Mouse (Mus musculus): ENCODE results near the gene Mettl7a3. TPM values are rescaled to one million over a fixed set of nuclear protein-coding genes. Genes with fewer than 3 reads are reported as not detected.
"Not testable (repeated sequence)": the region's sequence is repeated elsewhere in the genome, so short reads cannot be mapped to it uniquely, and the experiment has no call there.

The Mettl7a3 gene
- polyA plus RNA-seq, 1 experiment = not detected

- no peaks in the 10 kb centered on the region for H3K36me3 ChIP-seq (replicated peaks; ENCODE audit: low read length)
- H3K4me1 ChIP-seq = no peaks in the 10 kb centered on the region
- no peaks in the 10 kb centered on the region for H3K9me3 ChIP-seq
- H3K4me3 ChIP-seq (replicated peaks) = no peak overlapping the region
- H3K27me3 ChIP-seq (replicated peaks) = peaks cover 13% of the 10 kb centered on the region
- TF ChIP-seq FLI1 (IDR thresholded peaks at IDR 0.05; ENCODE audit: low read length) (no peak), GATA1 (IDR thresholded peaks at IDR 0.05; ENCODE audit: borderline replicate concordance, low read length) (no peak)
Measured at GRCm38 (mm10) chr15:100355876-100356275, 21.1 kb downstream of the Mettl7a3 start.

GRCm38 (mm10) chr15:100364242-100364641 is 29.5 kb downstream of the Mettl7a3 start, which contains the start of gene Higd1c:
TSS of gene Higd1c (plus strand) at chr15:100364542.
- peaks cover 4% of the 10 kb centered on the region for H3K4me1 ChIP-seq
- no peaks in the 10 kb centered on the region for H3K36me3 ChIP-seq (replicated peaks; ENCODE audit: low read length)
- TF ChIP-seq FLI1 (IDR thresholded peaks at IDR 0.05; ENCODE audit: low read length) (no peak), GATA1 (IDR thresholded peaks at IDR 0.05; ENCODE audit: borderline replicate concordance, low read length) (no peak)
- peaks cover 9% of the 10 kb centered on the region for H3K9me3 ChIP-seq
- peaks cover 23% of the 10 kb centered on the region for H3K27me3 ChIP-seq (replicated peaks)
- no peak within 1 kb of the TSS for H3K4me3 ChIP-seq (replicated peaks)

DNA sequence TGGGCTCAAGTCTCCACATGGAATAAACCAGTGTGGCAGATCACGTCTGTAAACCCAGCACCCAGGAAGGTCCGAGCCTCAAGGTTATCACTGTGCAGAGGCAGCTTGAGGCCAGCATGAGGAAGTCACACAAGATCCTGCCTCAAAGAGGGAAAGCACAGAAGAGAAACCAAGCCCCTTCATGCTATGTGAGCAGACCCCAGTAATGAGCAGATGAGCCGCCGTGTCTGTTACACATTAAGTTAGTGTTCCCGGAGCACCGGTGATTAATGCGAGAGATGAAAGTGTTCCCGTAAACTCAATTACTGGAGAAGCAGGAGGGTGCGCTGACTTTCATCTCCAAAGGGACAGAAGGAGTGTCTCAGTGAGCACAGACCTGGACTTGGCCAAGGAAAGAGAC is 31.2 kb downstream of the Mettl7a3 start:
- not testable (repeated sequence) for H3K9me3 ChIP-seq; H3K4me3 ChIP-seq (replicated peaks); H3K4me1 ChIP-seq; H3K36me3 ChIP-seq (replicated peaks; ENCODE audit: low read length)
- H3K27me3 ChIP-seq (replicated peaks) = peaks cover 28% of the 10 kb centered on the region

DNA sequence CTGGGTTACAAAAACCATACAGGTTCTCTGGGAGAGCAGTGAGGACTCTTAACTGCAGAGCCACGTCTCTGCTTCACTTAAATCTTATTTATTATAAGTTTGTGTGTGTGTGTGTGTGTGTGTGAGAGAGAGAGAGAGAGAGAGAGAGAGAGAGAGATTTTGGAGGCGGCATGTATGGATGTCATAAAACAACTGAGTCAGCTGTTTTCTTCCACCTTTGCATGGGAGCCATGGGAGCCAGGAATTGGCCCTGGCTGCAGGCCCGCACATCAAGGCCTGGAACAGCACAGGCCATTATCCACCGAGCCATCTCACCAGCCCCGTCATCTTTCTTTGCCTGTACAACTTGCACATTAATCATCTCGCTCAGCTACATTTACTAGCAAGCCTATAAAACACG is 32.4 kb downstream of the Mettl7a3 start:
- Histone ChIP-seq H3K27me3 (replicated peaks) (peaks cover 29% of the 10 kb centered on the region), H3K4me3 (replicated peaks) (no peak overlapping the region), H3K4me1 (peaks cover 4% of the 10 kb centered on the region), H3K9me3 (peaks cover 9% of the 10 kb centered on the region), H3K36me3 (replicated peaks; ENCODE audit: low read length) (no peaks in the 10 kb centered on the region)
- TF ChIP-seq FLI1 (IDR thresholded peaks at IDR 0.05; ENCODE audit: low read length) = no peak
- no peak for TF ChIP-seq GATA1 (IDR thresholded peaks at IDR 0.05; ENCODE audit: borderline replicate concordance, low read length)

DNA sequence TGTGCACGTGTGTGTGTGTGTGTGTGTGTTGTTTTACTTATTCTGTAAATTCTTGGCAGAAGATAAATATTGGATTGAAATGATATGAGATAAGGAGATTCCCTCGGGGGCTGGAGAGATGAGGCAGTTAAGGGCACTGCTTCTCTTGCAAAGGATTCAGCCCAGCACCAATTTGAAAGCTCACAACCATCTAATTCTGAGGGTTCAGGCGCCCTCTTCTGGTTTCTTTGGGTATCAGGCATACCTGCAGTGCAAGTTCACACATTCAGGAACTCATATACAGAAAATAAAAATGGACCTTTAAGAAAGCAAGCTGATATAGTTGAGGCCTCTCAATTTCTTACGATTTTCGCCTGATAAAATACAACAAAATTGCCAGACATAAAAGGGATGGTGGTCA is 40.3 kb downstream of the Mettl7a3 start:
- H3K4me1 ChIP-seq = peaks cover 8% of the 10 kb centered on the region; the same call in 1 of the 2 replicates
- TF ChIP-seq GATA1 (IDR thresholded peaks at IDR 0.05; ENCODE audit: borderline replicate concordance, low read length) (no peak), FLI1 (IDR thresholded peaks at IDR 0.05; ENCODE audit: low read length) (no peak)
- H3K36me3 ChIP-seq (replicated peaks; ENCODE audit: low read length) = no peaks in the 10 kb centered on the region
- H3K27me3 ChIP-seq (replicated peaks) = peaks cover 10% of the 10 kb centered on the region
- H3K9me3 ChIP-seq = peaks cover 9% of the 10 kb centered on the region
- no peak overlapping the region for H3K4me3 ChIP-seq (replicated peaks)

DNA sequence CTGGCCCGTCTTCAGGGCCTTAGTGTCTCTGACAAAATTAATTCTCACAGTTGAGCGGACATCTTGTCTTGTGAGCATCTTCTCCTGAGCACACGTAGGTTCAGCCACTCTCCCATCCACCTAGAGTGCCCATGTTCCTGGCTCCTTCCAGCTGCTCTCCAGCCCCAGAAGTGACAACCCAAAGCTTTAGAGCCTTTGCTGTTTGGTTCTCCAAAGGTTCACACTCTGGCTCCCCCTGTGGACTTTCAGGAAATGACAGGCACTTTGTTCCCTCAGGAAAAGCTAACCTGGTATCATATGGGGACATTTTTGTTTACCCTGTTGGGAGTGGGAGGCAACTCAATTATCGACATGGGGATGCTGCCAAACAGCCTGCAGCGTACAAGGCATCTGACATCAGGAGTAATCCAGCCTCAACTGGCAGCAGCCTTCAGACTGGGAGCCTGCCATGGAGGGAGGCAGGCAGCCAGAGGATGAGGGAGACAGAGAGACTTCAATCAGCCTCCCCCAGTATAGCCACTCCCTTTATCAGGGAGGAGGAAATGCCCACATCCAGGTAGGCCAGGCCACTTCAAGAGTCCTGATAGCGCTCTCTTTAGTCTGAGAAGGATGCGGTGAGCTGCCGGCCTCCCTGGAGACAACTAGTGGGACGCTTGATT is 43.2 kb downstream of the Mettl7a3 start:
- peaks cover 22% of the 10 kb centered on the region for H3K27me3 ChIP-seq (replicated peaks)

DNA sequence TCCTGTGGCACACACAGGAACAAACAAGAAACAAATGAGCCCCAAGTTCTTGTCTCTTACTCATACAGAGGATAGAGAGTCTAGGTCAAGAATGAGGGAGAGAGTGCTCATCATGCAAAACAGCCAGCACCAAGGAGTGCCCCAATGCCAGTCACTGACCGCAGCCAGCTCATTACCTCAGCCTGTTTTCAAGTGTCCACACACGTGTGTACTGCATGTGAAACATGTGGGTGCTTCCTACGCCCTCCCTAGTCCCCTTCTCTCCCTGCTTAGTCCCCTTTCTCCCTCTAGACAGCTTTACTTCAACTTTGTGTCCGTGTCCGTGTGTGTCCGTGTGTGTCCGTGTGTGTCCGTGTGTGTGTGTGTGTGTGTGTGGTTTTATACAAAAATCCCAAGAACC is 44.9 kb downstream of the Mettl7a3 start:
- Histone ChIP-seq H3K27me3 (replicated peaks) (peaks cover 29% of the 10 kb centered on the region), H3K4me1 (peaks cover 8% of the 10 kb centered on the region; the same call in 1 of the 2 replicates), H3K9me3 (no peaks in the 10 kb centered on the region), H3K4me3 (replicated peaks) (no peak overlapping the region), H3K36me3 (replicated peaks; ENCODE audit: low read length) (no peaks in the 10 kb centered on the region)
- no peak for TF ChIP-seq FLI1 (IDR thresholded peaks at IDR 0.05; ENCODE audit: low read length)
- TF ChIP-seq GATA1 (IDR thresholded peaks at IDR 0.05; ENCODE audit: borderline replicate concordance, low read length) = no peak

More for the DNA sequence above, 43.2 kb downstream of the Mettl7a3 start:
- not testable (repeated sequence) for H3K9me3 ChIP-seq; H3K4me3 ChIP-seq (replicated peaks); H3K36me3 ChIP-seq (replicated peaks; ENCODE audit: low read length); H3K4me1 ChIP-seq

GRCm38 (mm10) chr15:100380104-100380503 is 45.4 kb downstream of the Mettl7a3 start:
- Histone ChIP-seq H3K4me3 (replicated peaks) (no peak overlapping the region), H3K36me3 (replicated peaks; ENCODE audit: low read length) (no peaks in the 10 kb centered on the region), H3K27me3 (replicated peaks) (peaks cover 33% of the 10 kb centered on the region), H3K4me1 (peaks cover 8% of the 10 kb centered on the region; the same call in 1 of the 2 replicates), H3K9me3 (no peaks in the 10 kb centered on the region)
- no peak for TF ChIP-seq FLI1 (IDR thresholded peaks at IDR 0.05; ENCODE audit: low read length)
- TF ChIP-seq GATA1 (IDR thresholded peaks at IDR 0.05; ENCODE audit: borderline replicate concordance, low read length) = no peak

DNA sequence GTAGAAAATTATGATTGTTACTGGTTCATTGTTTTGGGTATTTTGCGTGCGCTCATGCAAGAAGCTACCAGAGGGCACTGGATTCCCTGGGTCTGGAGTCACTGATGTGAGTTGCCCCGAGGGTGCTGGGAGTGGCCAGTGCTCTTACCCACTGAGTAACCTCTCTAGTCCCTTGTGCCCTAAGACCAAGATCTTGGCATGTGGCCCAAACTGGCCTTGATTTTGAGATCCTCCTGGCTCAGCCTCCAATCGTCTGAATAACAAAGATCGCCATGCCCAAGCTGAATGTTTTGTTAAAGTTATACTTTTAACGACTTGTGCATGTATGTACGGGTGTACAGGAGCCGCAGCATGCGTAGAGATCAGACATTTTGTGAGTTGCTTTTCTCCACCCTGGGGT is 51.0 kb downstream of the Mettl7a3 start:
- Histone ChIP-seq H3K9me3 (no peaks in the 10 kb centered on the region), H3K4me1 (peaks cover 7% of the 10 kb centered on the region; the same call in 1 of the 2 replicates), H3K27me3 (replicated peaks) (peaks cover 27% of the 10 kb centered on the region), H3K4me3 (replicated peaks) (no peak overlapping the region), H3K36me3 (replicated peaks; ENCODE audit: low read length) (peaks cover 7% of the 10 kb centered on the region)
- TF ChIP-seq FLI1 (IDR thresholded peaks at IDR 0.05; ENCODE audit: low read length) (no peak), GATA1 (IDR thresholded peaks at IDR 0.05; ENCODE audit: borderline replicate concordance, low read length) (no peak)

DNA sequence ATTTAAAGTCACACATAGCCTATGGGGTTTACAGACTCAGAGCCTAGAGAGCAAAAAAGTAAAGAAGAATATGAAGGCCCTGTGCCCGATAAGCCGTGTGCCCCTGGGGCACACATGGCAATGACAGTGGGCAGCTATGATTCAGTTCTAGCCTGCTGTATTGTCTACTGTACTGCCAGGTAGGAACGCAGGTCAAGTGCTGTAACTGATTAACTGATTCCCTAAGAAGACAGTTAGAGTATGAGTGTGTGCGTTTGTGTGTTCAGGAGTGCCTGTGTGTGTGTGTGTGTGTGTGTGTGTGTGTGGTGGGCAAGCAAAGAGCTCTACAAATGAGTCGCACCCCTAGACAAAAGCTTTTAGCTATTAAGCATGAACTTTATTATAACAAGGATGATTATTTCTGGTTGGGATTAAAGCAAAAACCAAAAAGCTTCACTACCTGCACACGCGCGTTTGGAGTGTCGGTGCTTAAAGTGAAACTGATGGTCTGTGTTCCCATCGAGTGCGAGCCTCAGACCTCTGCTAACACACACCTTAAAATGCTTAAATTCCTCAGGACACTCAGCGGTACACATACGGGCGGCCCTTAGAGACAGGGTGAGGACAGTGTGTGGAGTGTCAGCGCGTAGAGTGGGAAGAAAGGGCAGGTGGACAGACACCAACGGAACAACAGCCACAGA is 53.0 kb downstream of the Mettl7a3 start:
- peaks cover 16% of the 10 kb centered on the region for H3K36me3 ChIP-seq (replicated peaks; ENCODE audit: low read length)
- no peak overlapping the region for H3K4me3 ChIP-seq (replicated peaks)
- H3K9me3 ChIP-seq = no peaks in the 10 kb centered on the region
- H3K27me3 ChIP-seq (replicated peaks) = peaks cover 18% of the 10 kb centered on the region
- H3K4me1 ChIP-seq = peaks cover 11% of the 10 kb centered on the region; the same call in 1 of the 2 replicates
- no peak for TF ChIP-seq FLI1 (IDR thresholded peaks at IDR 0.05; ENCODE audit: low read length)
- TF ChIP-seq GATA1 (IDR thresholded peaks at IDR 0.05; ENCODE audit: borderline replicate concordance, low read length) = no peak
